Mouse (Mus musculus) cerebellum, adult (tissue): ENCODE data around the gene Igsf21.

Source experiments
- ATAC-seq: cut with Nextera tagmentation; 2 replicates; pipeline ENCODE4 v1.9.2; 2017; ENCODE audit warnings: mild to moderate bottlenecking, moderate library complexity, mixed read lengths; ENCODE audit not compliant: insufficient number of reproducible peaks, low FRiP score, low TSS enrichment

Igsf21 gene

GRCm38 (mm10) chr4:140004932-140005331 is 241.7 kb downstream of the Igsf21 start:
- no peak for ATAC-seq

- ATAC-seq = peak; percentile 87
These were observed 242.4 kb downstream of the Igsf21 start for GRCm38 (mm10) chr4:140004170-140004569.

DNA sequence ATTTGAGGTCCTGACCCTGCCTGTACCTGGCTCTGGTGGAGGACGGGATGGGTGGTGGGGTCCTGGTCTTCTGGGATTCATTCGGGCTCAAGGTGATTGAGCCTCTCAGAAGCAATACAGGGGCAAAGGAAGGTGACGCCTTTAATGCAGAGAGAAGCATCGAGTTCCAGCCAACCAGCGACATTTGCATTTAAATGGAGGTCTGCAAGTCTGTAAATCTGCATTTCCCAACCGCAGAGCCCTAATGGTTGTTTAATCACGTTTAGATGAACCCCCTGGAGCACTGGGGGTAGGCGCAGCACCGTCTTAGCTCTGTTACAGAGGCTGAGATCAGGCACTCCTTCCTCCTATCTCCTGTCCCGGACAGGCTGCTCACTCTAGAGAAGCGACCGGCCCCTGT is 244.5 kb downstream of the Igsf21 start:
- no peak for ATAC-seq

GRCm38 (mm10) chr4:140000911-140001310 is 245.7 kb downstream of the Igsf21 start:
- no peak for ATAC-seq

GRCm38 (mm10) chr4:139999033-139999432 is 247.6 kb downstream of the Igsf21 start:
- ATAC-seq = no peak

- ATAC-seq = no peak
These were observed 250.9 kb downstream of the Igsf21 start for GRCm38 (mm10) chr4:139995659-139996058.

- no peak for ATAC-seq
These were observed 253.4 kb downstream of the Igsf21 start for GRCm38 (mm10) chr4:139993111-139993755.

GRCm38 (mm10) chr4:139986913-139987312 is 259.7 kb downstream of the Igsf21 start:
- ATAC-seq = no peak

GRCm38 (mm10) chr4:139978716-139979115 is 267.9 kb downstream of the Igsf21 start:
- ATAC-seq = no peak

- no peak for ATAC-seq
These were observed 269.2 kb downstream of the Igsf21 start for GRCm38 (mm10) chr4:139977308-139977781.
